Mouse (Mus musculus) adrenal gland, postnatal 36 days (tissue): ENCODE measurements at regions not wholly inside any gene's neighbourhood (a gene's known extent, or its start where the extent isn't known, plus 50 kb on each side); places are given as distances from the start of the nearest gene placed in this dataset.

Experiments
- DNase-seq, 2 experiments: peaks; one replicate each; pipeline ENCODE4 v3.0.0; 2021; ENCODE audit warnings: mixed read lengths in 1 of 2

GRCm38 (mm10) chr13:60237091-60237490, 59.9 kb upstream of the Gas1 start:
- DNase-seq, result no peak

GRCm38 (mm10) chr13:60242447-60243109, 65.4 kb upstream of the Gas1 start:
- DNase-seq, result peak in 1 of 2 experiments; percentile 21

- DNase-seq, result no peak
These were observed 65.9 kb upstream of the Gas1 start for GRCm38 (mm10) chr13:60243110-60243481.

- no peak for DNase-seq
These were observed 78.0 kb upstream of the Gas1 start for GRCm38 (mm10) chr13:60255162-60255561.

- no peak for DNase-seq
These were observed 78.5 kb upstream of the Gas1 start for GRCm38 (mm10) chr13:60255715-60256114.

GRCm38 (mm10) chr13:60256997-60257396, 79.8 kb upstream of the Gas1 start:
- no peak for DNase-seq

- peak in 1 of 2 experiments; percentile 28 for DNase-seq
These were observed 80.7 kb upstream of the Gas1 start for GRCm38 (mm10) chr13:60257878-60258277.

GRCm38 (mm10) chr13:60262449-60263028, 85.4 kb upstream of the Gas1 start:
- DNase-seq, result no peak

- no peak for DNase-seq
These were observed 87.3 kb upstream of the Gas1 start for GRCm38 (mm10) chr13:60264504-60264903.

- no peak for DNase-seq
These were observed 90.4 kb upstream of the Gas1 start for GRCm38 (mm10) chr13:60267557-60267956.

- no peak for DNase-seq
These were observed 91.1 kb upstream of the Gas1 start for GRCm38 (mm10) chr13:60268256-60268655.

GRCm38 (mm10) chr13:60269406-60269841, 92.3 kb upstream of the Gas1 start:
- no peak for DNase-seq

- no peak for DNase-seq
These were observed 93.4 kb upstream of the Gas1 start for GRCm38 (mm10) chr13:60270526-60270925.

GRCm38 (mm10) chr13:60273331-60273730, 96.2 kb upstream of the Gas1 start:
- DNase-seq, result no peak

- no peak for DNase-seq
These were observed 105.5 kb upstream of the Gas1 start for GRCm38 (mm10) chr13:60282543-60283251.

- DNase-seq, result no peak
These were observed 109.5 kb upstream of the Gas1 start for GRCm38 (mm10) chr13:60286525-60287224.

- no peak for DNase-seq
These were observed 112.5 kb upstream of the Gas1 start for GRCm38 (mm10) chr13:60289650-60290049.

- DNase-seq, result no peak
These were observed 113.7 kb upstream of the Gas1 start for GRCm38 (mm10) chr13:60290820-60291219.

GRCm38 (mm10) chr13:60291344-60291743, 114.2 kb upstream of the Gas1 start:
- no peak for DNase-seq

GRCm38 (mm10) chr13:60296201-60296895, 119.2 kb upstream of the Gas1 start:
- DNase-seq, result no peak

GRCm38 (mm10) chr13:60296896-60297275, 119.7 kb upstream of the Gas1 start:
- DNase-seq, result no peak

- DNase-seq, result peak; percentile 58 to 71
These were observed 121.4 kb upstream of the Gas1 start for GRCm38 (mm10) chr13:60298575-60298974.
